Mouse (Mus musculus) liver, embryonic 13.5 days (tissue): ENCODE measurements around the gene Mast4. TPM values are rescaled to one million over a fixed set of nuclear protein-coding genes. Genes with fewer than 3 reads are reported as not detected.

Experiments
- ATAC-seq: fragments of 200-750 bp; cut with Nextera tagmentation; 2 replicates; pipeline ENCODE4 v1.8.0; 2017; ENCODE audit warnings: low read depth, mild to moderate bottlenecking, moderate number of reproducible peaks, moderate library complexity
- DNase-seq: peaks from one replicate; pipeline ENCODE4 v3.0.0; 2022
- H3K27ac ChIP-seq: fragments of 300-500 bp; sonication (generic); 2 replicates; pipeline ENCODE4 v1.5.1; 2015; ENCODE audit warnings: moderate library complexity, mild to moderate bottlenecking, inconsistent platforms
- H3K27me3 ChIP-seq: fragments of 300-500 bp; sonication (generic); 2 replicates; pipeline ENCODE4 v1.6.1; 2015; ENCODE audit warnings: mild to moderate bottlenecking, inconsistent platforms
- H3K36me3 ChIP-seq: fragments of 300-500 bp; sonication (generic); 2 replicates; pipeline ENCODE4 v1.6.1; 2015; ENCODE audit warnings: mild to moderate bottlenecking, inconsistent platforms
- H3K4me1 ChIP-seq: fragments of 300-500 bp; sonication (generic); replicated peaks from 2 replicates; pipeline ENCODE4 v1.6.1; 2015; ENCODE audit warnings: inconsistent platforms
- H3K4me2 ChIP-seq: fragments of 300-500 bp; sonication (generic); 2 replicates; pipeline ENCODE4 v1.6.1; 2015; ENCODE audit warnings: inconsistent platforms, mild to moderate bottlenecking, moderate library complexity
- H3K4me3 ChIP-seq: fragments of 300-500 bp; sonication (generic); replicated peaks from 2 replicates; pipeline ENCODE4 v1.5.1; 2015; ENCODE audit warnings: mild to moderate bottlenecking, inconsistent platforms
- H3K9ac ChIP-seq: fragments of 300-500 bp; sonication (generic); 2 replicates; pipeline ENCODE4 v1.6.1; 2015; ENCODE audit warnings: mild to moderate bottlenecking, inconsistent platforms
- H3K9me3 ChIP-seq: fragments of 300-500 bp; sonication (generic); replicated peaks from 2 replicates; pipeline ENCODE4 v1.6.1; 2016; ENCODE audit warnings: inconsistent platforms
- WGBS: fragments of 180-500 bp; shearing (Covaris S2); methylation state at CpG from one replicate; pipeline ENCODE4 v1.1.7; 2015; ENCODE audit not compliant: insufficient replicate concordance; 5-methylcytosine and 5-hydroxymethylcytosine counted together
- polyA plus RNA-seq: library from polyadenylated mRNA; unstranded; fragments of >200 nt; fragmentation: Nextera tagmentation; extraction: Ambion mirVana; gene quantifications from 2 replicates; pipeline ENCODE4 v1.2.1, GENCODE M21; 2015

Gene Mast4
- polyA plus RNA-seq, 1 experiment from 2014 or later: 3.3 TPM

DNA sequence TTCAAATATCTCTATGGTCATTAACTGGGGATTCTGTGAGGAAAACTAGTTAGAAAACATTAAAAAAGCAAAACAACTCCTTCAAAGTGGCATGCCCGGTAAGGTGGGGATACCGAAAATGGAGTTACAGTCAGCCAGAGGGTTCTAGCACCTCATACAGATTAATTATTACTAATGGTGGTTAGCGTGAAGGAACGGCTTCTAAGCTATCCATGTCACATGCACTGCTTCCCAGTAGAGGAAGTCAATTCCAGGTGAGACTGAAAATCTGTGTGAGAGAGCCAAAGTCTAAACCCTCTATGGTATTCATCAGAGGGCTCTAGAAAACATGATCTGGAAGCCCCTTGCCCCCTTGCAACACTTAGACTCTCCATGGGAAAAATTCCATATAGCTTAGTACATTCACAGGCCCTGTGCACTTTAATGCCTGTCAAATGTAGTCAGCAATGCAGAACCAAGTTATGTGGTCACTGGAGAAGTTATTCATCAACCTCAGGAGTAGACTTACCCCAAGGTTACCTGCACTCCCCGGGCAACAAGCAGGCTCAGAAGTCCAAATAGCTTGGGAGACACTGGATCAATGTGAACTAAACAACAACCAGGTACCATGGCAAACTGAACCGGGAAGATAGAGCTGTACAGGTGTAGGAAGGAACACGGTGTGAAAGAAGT lies 96.1 kb downstream of the Mast4 start:
- WGBS: 74% methylated on average over 7 of the region's 7 CpGs
- no peak for ATAC-seq

DNA sequence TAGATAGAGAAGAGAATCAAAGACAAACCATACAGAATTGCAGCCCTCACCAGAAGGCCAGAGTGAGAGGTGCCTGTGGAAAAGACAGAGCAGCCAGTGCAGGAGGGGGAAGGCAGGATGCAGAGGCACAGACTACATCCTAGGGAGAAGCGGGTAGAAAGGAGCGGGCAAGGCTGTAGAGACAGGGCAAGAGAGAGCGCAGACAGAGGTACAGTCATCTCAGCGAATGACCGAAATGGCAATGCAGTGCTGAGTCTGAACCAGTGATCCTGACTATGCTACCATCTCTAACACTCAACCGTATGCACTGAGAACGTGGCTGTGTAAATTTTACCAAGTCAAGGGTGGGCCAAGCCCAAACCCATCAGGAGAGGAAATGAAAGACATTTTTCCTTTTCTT lies 102.1 kb downstream of the Mast4 start:
- no peak overlapping the region for H3K4me3 ChIP-seq
- no peaks in the 10 kb centered on the region for H3K27me3 ChIP-seq
- DNase-seq: no peak
- no peaks in the 10 kb centered on the region for H3K9me3 ChIP-seq
- H3K9ac ChIP-seq: no peak overlapping the region
- 72% methylated on average over 7 of the region's 7 CpGs for WGBS
- no peak overlapping the region for H3K4me2 ChIP-seq
- no peaks in the 10 kb centered on the region for H3K36me3 ChIP-seq
- no peak for ATAC-seq
- H3K4me1 ChIP-seq: no peaks in the 10 kb centered on the region
- H3K27ac ChIP-seq: no peak overlapping the region

More for the DNA sequence above, 96.1 kb downstream of the Mast4 start:
- H3K36me3 ChIP-seq: no peaks in the 10 kb centered on the region
- no peak overlapping the region for H3K4me2 ChIP-seq
- H3K9ac ChIP-seq: no peak overlapping the region
- DNase-seq: no peak
- no peak overlapping the region for H3K27ac ChIP-seq
- H3K9me3 ChIP-seq: no peaks in the 10 kb centered on the region
- H3K4me1 ChIP-seq: no peaks in the 10 kb centered on the region
- no peaks in the 10 kb centered on the region for H3K27me3 ChIP-seq
- no peak overlapping the region for H3K4me3 ChIP-seq

DNA sequence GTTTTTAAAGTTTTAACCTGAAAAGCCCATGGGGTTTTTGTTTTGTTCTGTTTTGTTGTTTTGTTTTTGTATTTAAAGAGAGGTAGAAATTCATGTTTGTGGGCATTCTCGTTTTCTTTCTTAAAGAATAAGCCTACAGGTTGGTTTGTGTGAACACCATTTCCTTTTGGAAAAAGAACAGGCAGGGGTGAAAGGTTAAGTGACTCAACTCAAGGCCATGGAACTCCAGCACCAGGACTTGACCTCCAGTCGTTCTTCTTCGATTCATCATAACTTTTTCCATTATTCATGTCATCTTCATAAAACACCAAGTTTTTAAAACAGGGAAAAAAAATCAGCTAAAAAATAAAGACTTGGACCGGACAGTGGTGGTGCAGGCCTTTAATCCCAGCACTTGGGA lies 105.2 kb downstream of the Mast4 start:
- WGBS: 50% methylated on average over 4 of the region's 4 CpGs
- Histone ChIP-seq H3K4me3 (no peak overlapping the region), H3K27me3 (no peaks in the 10 kb centered on the region), H3K9ac (no peak overlapping the region), H3K27ac (no peak overlapping the region), H3K9me3 (no peaks in the 10 kb centered on the region), H3K4me1 (0 out of 2 replicates have a peak, but pooled peaks cover 3% of the 10 kb centered on the region), H3K36me3 (no peaks in the 10 kb centered on the region), H3K4me2 (no peak overlapping the region)
- ATAC-seq (no peak), DNase-seq (no peak)

DNA sequence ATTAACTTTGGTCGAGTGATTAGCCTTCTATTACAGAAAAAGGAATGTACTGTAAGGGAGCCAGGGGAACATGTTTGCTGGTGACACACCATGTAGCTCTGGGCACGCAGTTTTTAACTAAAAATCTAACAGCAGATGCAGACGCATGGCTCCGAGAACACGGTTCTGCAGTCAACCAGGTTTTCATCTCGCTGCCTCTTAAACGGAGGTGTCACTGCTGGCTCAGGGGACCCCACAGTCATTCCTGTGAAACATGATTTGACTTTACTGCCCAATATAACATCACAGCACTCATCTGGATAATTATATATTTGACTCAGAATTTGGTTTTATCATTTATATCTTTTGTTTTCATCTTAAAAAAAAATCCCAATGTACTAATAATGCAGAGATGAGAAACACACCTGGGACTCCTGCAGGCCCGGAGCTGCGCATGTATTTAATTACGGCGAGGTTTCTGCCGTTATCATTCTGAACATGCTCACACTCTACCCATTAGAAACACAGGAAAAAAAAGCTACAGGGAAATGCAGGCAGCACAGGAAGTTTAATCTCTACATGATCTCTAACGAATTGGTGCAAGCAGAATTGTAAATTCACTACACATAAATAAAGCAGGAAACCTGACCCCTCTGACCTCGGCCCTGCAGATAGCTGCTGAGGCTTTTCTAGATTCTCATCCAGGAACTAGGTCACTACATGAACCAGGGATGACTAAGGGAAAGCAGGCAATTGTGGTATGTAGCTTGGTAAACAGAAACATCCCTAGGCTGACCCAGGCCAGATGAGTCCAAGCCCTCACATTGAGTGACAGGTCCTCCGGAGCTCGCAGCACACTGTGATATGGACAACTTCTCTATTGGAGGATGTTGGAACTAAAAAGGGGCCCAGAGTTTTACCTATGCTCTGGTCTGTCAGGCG lies 108.1 kb downstream of the Mast4 start:
- 0 out of 2 replicates have a peak, but pooled peaks cover 3% of the 10 kb centered on the region for H3K4me1 ChIP-seq
- no peak overlapping the region for H3K4me3 ChIP-seq
- H3K9me3 ChIP-seq: no peaks in the 10 kb centered on the region
- H3K27ac ChIP-seq: no peak overlapping the region
- H3K27me3 ChIP-seq: no peaks in the 10 kb centered on the region
- 52% methylated on average over 17 of the region's 17 CpGs for WGBS
- no peak for DNase-seq
- no peak overlapping the region for H3K4me2 ChIP-seq
- H3K36me3 ChIP-seq: no peaks in the 10 kb centered on the region
- H3K9ac ChIP-seq: no peak overlapping the region
- ATAC-seq: no peak

DNA sequence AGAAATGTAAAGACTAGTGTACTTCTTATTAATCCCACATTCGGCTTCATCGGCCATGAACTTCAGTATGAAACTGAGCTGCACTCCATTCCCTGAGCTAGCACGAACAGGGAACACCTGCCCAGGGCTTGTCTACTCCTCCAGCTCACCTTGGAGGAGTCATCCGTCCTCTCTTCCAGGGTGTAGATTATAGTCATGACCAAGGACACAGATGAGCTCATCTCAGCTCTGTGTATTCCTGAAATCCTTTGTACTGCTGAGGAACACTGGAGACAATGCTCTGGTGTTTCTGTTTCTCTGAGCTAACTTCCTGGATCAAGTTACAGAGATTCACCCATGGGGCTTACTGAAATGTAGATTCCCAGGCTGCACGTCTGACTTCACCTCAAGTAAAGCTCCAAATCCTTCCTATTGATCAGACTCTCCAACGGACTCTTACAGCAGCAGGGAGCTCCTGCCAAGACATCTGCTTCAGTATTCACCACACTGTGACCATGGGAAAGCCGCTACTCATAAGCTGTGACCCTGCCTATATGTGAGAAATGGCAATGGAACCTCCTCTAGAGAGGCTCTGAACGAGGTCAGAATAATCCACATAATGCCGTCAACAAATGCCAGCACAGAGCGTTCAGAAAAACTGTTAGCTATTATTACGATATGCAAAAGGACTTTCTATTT lies 108.9 kb downstream of the Mast4 start:
- DNase-seq: no peak

DNA sequence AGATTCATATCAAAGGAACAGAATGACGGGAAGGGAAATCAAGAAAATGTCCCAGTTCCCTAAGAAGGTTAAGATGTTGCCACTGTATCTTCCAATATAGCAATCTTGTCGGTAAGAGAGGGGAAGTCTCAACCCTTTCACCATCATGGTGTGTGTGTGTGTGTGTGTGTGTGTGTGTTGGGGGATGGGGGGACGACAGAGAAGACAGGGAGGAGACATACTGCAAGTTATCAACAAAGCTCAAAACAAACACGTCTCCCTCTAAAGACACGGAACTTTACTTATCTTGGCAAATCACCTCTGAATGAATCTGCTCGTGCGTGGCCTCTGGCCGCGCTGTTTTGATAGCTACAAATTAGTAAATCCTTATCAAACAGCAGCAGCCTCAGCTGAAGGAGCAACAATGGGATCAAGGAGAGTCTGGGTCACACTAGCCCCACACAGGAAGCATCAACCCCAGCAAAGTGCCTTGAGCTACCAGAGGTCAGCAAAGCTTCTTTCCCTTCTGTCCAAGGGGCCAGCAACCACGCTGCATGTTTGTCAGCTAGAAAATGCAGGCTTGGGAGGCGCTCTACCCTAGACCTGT lies 113.7 kb downstream of the Mast4 start:
- H3K4me1 ChIP-seq: peaks cover 8% of the 10 kb centered on the region; the same call in 1 of the 2 replicates
- H3K9ac ChIP-seq: no peak overlapping the region
- WGBS: 10% methylated on average over 11 of the region's 11 CpGs
- no peak overlapping the region for H3K27ac ChIP-seq
- DNase-seq (no peak), ATAC-seq (no peak)
- H3K36me3 ChIP-seq: no peaks in the 10 kb centered on the region
- H3K4me3 ChIP-seq: no peak overlapping the region
- no peaks in the 10 kb centered on the region for H3K27me3 ChIP-seq
- no peak overlapping the region for H3K4me2 ChIP-seq
- no peaks in the 10 kb centered on the region for H3K9me3 ChIP-seq

More for the DNA sequence above, 108.9 kb downstream of the Mast4 start:
- peaks cover 10% of the 10 kb centered on the region; the same call in 1 of the 2 replicates for H3K4me1 ChIP-seq
- H3K36me3 ChIP-seq: no peaks in the 10 kb centered on the region
- H3K9me3 ChIP-seq: no peaks in the 10 kb centered on the region
- H3K27me3 ChIP-seq: no peaks in the 10 kb centered on the region
- no peak for ATAC-seq
- H3K9ac ChIP-seq: no peak overlapping the region
- no peak overlapping the region for H3K27ac ChIP-seq
- WGBS: 59% methylated on average over 11 of the region's 11 CpGs
- H3K4me3 ChIP-seq: no peak overlapping the region
- H3K4me2 ChIP-seq: no peak overlapping the region

DNA sequence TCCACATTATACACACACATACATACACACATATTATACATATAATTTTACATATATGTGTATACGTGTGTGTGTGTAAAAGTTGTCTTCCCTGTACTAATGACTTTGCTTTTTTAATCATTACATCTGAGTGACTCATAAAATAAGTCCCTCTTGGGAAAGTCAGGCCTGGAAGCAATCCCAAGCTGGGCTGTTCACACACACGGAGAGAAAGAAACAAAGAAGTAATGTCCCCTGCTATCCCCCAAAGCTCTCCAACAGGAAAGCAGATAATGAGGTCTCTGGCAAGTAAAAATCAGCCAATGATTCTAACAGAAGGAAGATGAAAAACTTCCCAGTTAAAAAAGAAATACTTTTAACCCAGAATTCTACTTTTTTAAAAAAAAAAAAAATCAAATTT lies 114.3 kb downstream of the Mast4 start:
- WGBS: 36% methylated on average over 2 of the region's 2 CpGs

DNA sequence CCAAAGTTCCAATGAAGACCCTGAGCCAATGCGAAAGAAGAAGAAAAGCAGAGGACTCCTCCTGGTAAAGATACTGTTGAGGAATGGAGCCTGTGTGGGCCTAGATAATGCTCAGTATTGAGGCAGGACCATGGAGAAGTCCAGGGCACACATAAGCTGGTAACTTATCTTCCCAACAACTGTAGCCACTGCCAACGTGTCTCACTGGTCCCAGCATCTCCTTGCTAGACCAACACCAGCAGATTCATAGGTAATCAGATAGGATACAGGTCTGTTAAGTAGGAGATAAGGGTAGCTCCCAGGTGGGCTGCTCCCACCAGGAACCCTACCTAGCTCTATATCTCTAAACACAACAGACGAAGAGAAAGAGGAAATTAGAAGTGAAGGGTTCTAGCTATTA lies 116.8 kb downstream of the Mast4 start:
- Histone ChIP-seq H3K36me3 (no peaks in the 10 kb centered on the region), H3K27me3 (no peaks in the 10 kb centered on the region), H3K27ac (no peak overlapping the region), H3K4me3 (no peak overlapping the region), H3K9me3 (no peaks in the 10 kb centered on the region), H3K4me2 (no peak overlapping the region), H3K9ac (no peak overlapping the region), H3K4me1 (peaks cover 8% of the 10 kb centered on the region; the same call in 1 of the 2 replicates)
- 36% methylated on average over 3 of the region's 3 CpGs for WGBS
- DNase-seq (no peak), ATAC-seq (no peak)

More for the DNA sequence above, 114.3 kb downstream of the Mast4 start:
- no peak overlapping the region for H3K27ac ChIP-seq
- H3K4me3 ChIP-seq: no peak overlapping the region
- H3K4me2 ChIP-seq: no peak overlapping the region
- ATAC-seq: no peak
- H3K27me3 ChIP-seq: no peaks in the 10 kb centered on the region
- peaks cover 8% of the 10 kb centered on the region; the same call in 1 of the 2 replicates for H3K4me1 ChIP-seq
- H3K36me3 ChIP-seq: no peaks in the 10 kb centered on the region
- no peak for DNase-seq
- no peaks in the 10 kb centered on the region for H3K9me3 ChIP-seq
- H3K9ac ChIP-seq: no peak overlapping the region

DNA sequence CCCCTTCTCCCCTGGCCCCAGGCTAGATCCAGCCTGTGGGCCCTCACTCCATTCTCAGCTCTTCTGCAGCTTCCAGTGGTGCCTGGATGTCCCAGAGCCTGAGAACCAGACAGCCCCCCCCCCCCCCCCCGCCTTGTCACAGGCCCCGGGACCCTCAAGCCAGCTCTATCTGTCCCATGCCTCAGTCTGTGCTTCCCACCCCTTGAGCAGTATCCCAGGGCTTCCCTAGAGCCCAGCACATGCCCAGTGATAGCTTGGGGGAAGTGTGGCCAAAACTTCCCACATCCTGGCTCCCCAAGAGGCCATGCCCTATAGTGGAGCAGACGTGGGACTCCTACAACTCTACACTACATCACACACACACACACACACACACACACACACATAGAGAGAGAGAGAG lies 119.8 kb downstream of the Mast4 start:
- H3K4me3 ChIP-seq: no peak overlapping the region
- no peaks in the 10 kb centered on the region for H3K36me3 ChIP-seq
- no peaks in the 10 kb centered on the region for H3K27me3 ChIP-seq
- H3K9ac ChIP-seq: no peak overlapping the region
- no peak for DNase-seq
- 63% methylated on average over 3 of the region's 3 CpGs for WGBS
- no peak for ATAC-seq
- H3K27ac ChIP-seq: no peak overlapping the region
- H3K9me3 ChIP-seq: no peaks in the 10 kb centered on the region
- H3K4me1 ChIP-seq: no peaks in the 10 kb centered on the region
- no peak overlapping the region for H3K4me2 ChIP-seq

DNA sequence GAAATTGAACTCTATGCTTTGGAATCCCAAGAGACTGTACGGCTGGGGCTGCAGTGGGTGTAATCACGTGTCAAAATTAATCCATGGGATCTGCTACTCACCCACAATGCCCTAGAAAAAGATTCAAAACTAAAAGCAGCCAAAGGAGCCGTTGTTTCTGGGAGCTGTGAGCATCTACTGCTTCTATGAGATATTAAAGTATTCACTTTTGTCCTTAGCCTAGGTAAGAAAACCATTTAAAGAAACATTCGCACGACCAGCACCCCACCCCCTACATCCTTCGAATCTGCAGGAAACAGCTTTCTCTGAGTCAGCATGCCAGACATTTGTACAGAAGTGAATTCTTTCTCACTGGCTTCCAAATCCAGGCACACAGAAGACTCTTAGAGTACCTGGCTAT lies 122.3 kb downstream of the Mast4 start:
- H3K27me3 ChIP-seq: no peaks in the 10 kb centered on the region
- H3K9me3 ChIP-seq: no peaks in the 10 kb centered on the region
- H3K27ac ChIP-seq: no peak overlapping the region
- H3K36me3 ChIP-seq: no peaks in the 10 kb centered on the region
- no peak overlapping the region for H3K4me3 ChIP-seq
- H3K9ac ChIP-seq: no peak overlapping the region
- H3K4me1 ChIP-seq: no peaks in the 10 kb centered on the region
- ATAC-seq: no peak
- 35% methylated on average over 6 of the region's 6 CpGs for WGBS
- DNase-seq: no peak
- no peak overlapping the region for H3K4me2 ChIP-seq

DNA sequence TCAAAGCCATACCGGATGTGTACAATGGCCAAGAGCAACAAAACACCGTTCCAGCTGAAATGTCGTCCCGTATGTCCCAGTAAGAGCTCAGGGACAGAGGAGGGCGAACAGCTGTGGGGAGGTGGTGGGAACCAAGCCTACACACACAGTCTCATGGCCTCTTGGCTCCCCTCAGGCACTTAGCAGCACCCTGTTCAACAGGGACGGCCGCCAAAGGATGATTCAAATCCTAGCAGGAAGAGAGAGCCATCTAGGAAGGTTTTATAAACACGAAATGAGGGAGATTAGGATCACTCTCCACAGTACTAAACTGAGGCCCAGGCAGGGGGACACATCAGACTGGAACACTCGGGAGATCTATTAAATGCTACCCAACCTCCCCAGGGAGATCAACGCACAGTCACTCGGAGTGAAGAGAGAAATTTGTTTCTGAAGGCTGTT lies 122.8 kb downstream of the Mast4 start:
- DNase-seq (no peak), ATAC-seq (no peak)
- Histone ChIP-seq H3K4me3 (no peak overlapping the region), H3K27me3 (no peaks in the 10 kb centered on the region), H3K4me2 (no peak overlapping the region), H3K9me3 (no peaks in the 10 kb centered on the region), H3K9ac (no peak overlapping the region), H3K4me1 (no peaks in the 10 kb centered on the region), H3K36me3 (no peaks in the 10 kb centered on the region), H3K27ac (no peak overlapping the region)
- 53% methylated on average over 11 of the region's 11 CpGs for WGBS
